Mouse (Mus musculus): ENCODE data around the gene Gmds.
A peak's percentile ranks its signal among the peaks of the same experiment; 100 is the strongest.

Gene Gmds

GRCm38 (mm10) chr13:32161567-32161966 is 177.0 kb downstream of the Gmds start:
- no peak for DNase-seq (ENCODE audit: low read depth)

DNA sequence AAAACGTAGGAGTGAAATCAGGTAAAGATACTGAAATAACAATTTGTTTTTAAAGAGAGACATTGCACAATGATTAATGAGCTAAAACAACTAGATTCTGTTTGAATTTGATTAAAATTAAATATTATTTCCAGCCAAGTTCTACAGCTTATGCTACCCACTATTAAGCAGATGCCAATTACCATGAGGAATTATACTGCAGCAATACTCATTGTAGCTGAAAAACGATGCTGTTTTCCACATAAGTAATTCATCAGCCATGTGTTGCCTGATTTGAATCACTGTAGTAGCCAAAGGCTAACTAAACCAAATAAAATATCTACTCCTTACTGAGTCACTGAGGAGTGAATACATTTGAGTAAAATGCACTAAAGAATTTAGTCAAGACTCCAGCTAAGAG is 180.3 kb downstream of the Gmds start:
- no peak for DNase-seq (ENCODE audit: low read depth)

- no peak for DNase-seq (ENCODE audit: low read depth)
Observed at GRCm38 (mm10) chr13:32145916-32146315, 192.6 kb downstream of the Gmds start.

DNA sequence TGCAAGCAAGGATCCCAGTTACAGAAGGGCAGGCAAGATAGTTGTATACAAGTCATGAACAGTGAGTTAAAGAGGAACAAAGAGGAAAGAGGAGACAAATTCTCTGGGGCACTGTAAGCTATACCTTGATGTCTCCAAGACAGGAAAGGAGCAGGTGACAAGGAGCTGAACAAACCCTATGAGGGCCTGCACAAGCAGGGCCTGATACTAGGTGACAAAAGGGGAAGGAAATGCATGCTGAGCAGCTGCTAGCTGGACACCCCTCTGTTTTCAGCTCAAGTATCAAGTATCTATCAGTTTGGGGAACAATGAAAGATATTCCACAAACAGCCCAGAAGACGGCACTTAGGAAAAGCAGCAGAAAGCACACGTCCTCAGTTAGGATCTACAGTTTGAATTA is 193.4 kb downstream of the Gmds start:
- no peak for DNase-seq (ENCODE audit: low read depth)

GRCm38 (mm10) chr13:32143651-32144050 is 194.9 kb downstream of the Gmds start:
- no peak for DNase-seq (ENCODE audit: low read depth)

DNA sequence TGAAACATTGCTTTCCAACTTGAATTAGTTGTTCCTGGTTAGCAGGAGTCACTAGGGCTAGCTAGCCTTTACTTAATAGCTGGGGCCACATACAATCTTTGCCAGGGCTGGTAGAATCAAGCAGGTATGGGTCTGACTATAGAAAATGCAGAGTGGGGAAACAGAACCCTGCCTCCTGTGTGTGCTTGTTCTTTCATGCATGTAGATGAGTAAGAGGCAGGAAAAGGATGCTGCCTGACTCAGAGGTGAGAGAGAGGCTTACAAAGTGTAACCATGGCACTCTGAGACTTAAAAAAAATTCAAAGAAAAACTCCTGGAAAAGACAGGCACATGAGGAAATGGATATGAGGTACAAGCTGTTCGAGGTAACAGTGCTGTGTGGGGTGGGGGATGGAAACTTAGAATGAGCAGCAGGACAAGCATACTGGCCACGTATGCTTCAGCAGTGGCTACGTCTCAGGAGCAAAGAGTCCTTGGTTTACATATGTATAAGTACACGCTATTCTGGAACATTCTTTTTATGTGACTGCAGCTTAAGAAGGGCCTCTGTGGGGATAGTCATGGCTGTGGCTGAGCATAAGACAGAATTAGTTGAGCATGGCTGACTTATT is 203.8 kb downstream of the Gmds start:
- no peak for DNase-seq (ENCODE audit: low read depth)

GRCm38 (mm10) chr13:32129970-32130369 is 208.6 kb downstream of the Gmds start:
- no peak for DNase-seq (ENCODE audit: low read depth)

DNA sequence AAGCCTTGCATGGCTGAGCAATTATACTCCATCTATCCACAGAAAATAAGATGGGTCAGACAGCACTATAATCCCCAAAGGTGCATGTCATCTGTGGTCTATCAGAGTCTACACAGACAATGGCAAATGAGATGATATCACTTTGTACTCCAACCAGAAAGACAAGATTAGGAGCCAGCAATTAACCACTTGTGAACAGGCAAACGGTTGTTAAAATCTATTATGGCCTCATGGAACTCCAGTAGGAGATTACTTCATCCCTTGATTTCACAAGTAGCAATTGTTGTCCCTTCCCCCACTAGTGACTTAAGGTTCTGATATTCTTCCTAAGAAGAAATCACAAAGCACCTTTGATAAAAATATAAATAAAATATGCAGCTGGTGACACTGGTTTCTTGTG is 220.2 kb downstream of the Gmds start:
- DNase-seq (ENCODE audit: low read depth), result no peak

DNA sequence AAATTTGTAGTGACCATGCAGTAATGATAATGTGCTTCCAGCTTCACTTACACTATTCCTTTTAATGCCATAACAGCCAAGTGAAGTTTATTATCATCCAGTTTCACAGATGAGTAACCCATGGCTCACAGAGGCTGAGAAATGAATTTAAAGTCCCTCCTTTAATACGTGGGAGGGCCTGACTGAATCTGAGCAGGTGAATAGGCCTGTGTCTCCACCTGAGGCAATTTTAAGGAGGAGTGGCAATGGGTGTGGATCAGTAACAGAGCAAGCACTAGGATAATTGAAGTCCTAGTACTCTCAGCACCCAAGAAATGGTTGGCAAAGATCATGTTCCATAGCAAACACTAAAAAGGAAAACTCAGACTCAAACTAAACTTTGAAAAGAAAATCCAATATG is 223.1 kb downstream of the Gmds start:
- no peak for DNase-seq (ENCODE audit: low read depth)

GRCm38 (mm10) chr13:32113875-32114274 is 224.7 kb downstream of the Gmds start:
- no peak for DNase-seq (ENCODE audit: low read depth)

GRCm38 (mm10) chr13:32088303-32088977 is 250.1 kb downstream of the Gmds start:
- DNase-seq (ENCODE audit: low read depth), result no peak

DNA sequence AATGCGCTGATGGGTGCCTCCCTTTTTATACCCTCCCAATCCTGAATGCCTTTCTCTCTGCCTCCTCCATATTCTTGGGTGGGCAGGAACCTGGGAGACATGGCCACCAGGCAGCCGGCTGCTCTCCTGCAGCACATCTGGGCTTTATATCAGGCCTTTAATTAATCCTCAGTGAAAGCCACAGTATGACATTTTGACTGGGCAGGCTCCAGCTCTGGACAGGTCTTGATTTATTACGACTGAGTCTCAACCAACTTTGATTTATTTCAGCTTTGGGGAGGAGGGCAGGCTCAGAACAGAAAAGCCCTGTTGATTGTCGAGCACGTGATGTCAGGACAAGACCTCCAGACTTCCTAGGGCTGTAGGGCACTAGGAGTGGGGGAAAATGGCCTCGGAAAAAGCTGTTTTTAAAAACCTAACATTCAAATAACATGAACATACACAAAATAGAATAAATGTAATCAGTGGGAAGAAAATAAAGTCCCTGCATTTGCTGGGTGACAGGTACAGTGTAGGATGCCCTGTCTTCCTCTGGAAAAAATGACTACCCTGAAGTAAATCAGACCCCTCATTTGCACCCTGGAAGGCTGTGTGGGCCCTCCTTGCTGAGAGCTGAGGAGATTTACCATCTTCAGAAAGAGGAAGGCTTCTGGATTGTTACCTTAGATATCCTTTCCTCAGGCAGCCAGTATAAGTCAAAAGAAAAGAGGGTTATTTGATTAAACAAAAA is 257.9 kb downstream of the Gmds start:
- peak; percentile 36 for DNase-seq (ENCODE audit: low read depth)

GRCm38 (mm10) chr13:32073630-32074029 is 264.9 kb downstream of the Gmds start:
- no peak for DNase-seq (ENCODE audit: low read depth)

DNA sequence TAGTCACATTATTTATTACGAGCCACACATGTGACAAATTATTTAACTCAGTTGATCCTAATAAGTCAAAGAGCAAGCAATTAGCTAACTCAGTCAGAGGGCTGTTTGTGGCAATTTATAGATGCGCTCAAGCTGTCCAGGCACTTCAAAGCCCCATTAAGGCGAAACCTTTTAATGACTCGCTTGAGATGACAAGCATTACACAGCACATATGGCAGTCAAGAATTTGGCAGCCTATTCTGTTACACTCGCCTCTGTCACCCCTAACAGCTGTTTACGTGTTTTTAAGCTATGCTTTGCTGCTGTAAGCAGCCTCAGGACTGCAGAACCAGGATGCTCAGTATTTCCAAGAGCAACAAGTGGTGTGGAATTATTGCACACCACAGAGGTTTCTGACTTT is 283.2 kb downstream of the Gmds start:
- no peak for DNase-seq (ENCODE audit: low read depth)

- DNase-seq (ENCODE audit: low read depth), result no peak
Observed at GRCm38 (mm10) chr13:32053587-32053986, 285.0 kb downstream of the Gmds start.

DNA sequence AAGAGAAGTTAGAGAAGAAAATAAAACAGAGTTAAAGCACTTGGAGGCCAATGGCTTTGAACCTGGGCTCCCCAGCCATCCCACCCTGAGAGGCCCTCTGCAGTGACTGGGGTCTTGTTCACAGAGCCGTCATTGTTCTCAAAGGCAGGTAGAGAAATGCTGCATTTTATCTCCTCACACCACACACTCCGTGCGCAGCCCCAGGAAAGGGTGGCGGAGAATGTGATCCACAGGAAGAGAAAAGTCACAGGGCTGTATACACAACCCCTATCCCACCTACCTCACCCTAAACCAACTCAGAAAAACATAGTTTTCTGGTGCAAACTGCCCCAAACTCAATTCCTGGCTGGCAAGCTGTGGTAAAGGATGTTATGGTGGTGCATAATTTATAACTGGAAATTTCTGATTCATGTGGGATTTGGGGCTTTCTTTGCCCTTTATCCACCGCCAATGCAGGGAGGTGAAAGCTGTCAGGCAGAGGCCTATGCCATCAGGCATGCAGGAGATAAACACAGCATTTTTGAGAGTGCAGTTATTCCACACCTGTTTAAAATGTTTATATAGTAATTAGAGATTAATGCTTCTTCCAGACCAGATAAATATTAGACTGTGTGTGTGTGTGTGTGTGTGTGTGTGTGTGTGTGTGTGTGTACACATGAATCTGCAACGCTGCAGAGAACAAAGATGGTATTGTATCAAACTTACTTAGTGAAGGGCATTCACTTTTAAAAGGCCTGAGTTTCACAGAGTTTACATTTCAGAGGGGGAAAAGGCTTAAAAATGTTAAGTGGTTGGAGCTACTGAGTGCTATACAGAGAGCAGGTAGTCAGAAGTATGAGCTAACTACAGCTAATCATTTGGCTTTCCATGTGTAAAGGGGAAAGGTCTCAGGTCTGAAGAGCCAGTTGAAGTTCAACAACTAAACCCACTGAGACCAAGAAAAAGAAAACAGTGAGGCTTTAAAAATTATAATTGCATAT is 290.3 kb downstream of the Gmds start:
- DNase-seq (ENCODE audit: low read depth), result no peak

- no peak for DNase-seq (ENCODE audit: low read depth)
Observed at GRCm38 (mm10) chr13:32046961-32047360, 291.6 kb downstream of the Gmds start.

DNA sequence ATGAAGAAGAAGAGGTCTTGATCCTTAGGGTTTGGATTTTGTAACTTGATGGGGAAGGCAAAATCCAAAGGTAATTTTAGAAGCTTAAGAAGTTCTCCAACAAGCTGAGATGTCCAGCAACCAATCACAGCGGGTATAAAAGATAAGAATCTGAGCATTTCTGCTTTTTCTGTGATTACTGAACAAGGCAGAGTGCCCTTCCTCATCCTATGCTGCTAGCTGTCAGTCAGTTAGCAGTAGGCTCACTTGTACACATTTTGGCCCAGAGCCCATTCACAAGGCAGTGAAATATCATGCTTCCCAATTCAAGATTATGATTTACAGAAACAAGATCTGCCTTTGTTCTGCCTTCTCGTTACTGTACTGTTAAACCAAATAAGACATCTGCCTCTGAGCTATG is 295.8 kb downstream of the Gmds start:
- no peak for DNase-seq (ENCODE audit: low read depth)

GRCm38 (mm10) chr13:32040822-32041221 is 297.7 kb downstream of the Gmds start:
- DNase-seq (ENCODE audit: low read depth), result no peak

- DNase-seq (ENCODE audit: low read depth), result peak; percentile 28
Observed at GRCm38 (mm10) chr13:32036902-32037301, 301.6 kb downstream of the Gmds start.

- DNase-seq (ENCODE audit: low read depth), result no peak
Observed at GRCm38 (mm10) chr13:32034799-32035448, 303.6 kb downstream of the Gmds start.

- DNase-seq (ENCODE audit: low read depth), result no peak
Observed at GRCm38 (mm10) chr13:32034139-32034538, 304.4 kb downstream of the Gmds start.

All from fibroblast of lung, adult 2 months (primary cell).